Comparison of ENCODE assay signal across 15 mouse cellular contexts in genomic region chr15:64031704-64032103, GRCm38 (mm10). TPM values are rescaled to one million over a fixed set of nuclear protein-coding genes. Genes with fewer than 3 reads are reported as not detected.
A peak's percentile ranks its signal among the peaks of the same experiment; 100 is the strongest.
DNase-seq lines count a peak whose midpoint lies in the region; ATAC-seq lines count a peak whose summit lies in the region.
"Had no signal": no experiment of that assay in that cellular context is flagged by ENCODE, and none has a peak within 500 bp of the region (broad histone marks: within the 10 kb centered on the region; RNA-seq: fewer than 3 reads in every experiment).

No protein-coding gene starts in this region.

- H3K4me2 ChIP-seq in hindbrain, embryonic 12.5 days (replicated peaks) = no peak overlapping the region
- H3K4me2 ChIP-seq in hindbrain, embryonic 14.5 days (replicated peaks) = no peak overlapping the region
- H3K4me2 ChIP-seq: embryonic facial prominence, embryonic 12.5 days; liver, embryonic 12.5 days; midbrain, embryonic 11.5 days had no signal

- intact Hi-C loops in gastrocnemius, postnatal 14 days (cut with DNase I; ENCODE audit: low total_unique reads) = no loop called here

- H3K9ac ChIP-seq in hindbrain, embryonic 12.5 days = no peak overlapping the region
- H3K9ac ChIP-seq in hindbrain, embryonic 14.5 days = no peak overlapping the region
- H3K9ac ChIP-seq: embryonic facial prominence, embryonic 12.5 days; liver, embryonic 12.5 days had no signal

- no peaks in the 10 kb centered on the region for H3K36me3 ChIP-seq in hindbrain, embryonic 12.5 days
- H3K36me3 ChIP-seq in hindbrain, embryonic 14.5 days (replicated peaks; ENCODE audit: control insufficient read depth, insufficient read depth) = no peaks in the 10 kb centered on the region
- H3K36me3 ChIP-seq in macrophage (ENCODE audit: inconsistent target) = no peaks in the 10 kb centered on the region
- H3K36me3 ChIP-seq: embryonic facial prominence, embryonic 12.5 days; liver, embryonic 12.5 days had no signal

- no peak overlapping the region for H3K4me3 ChIP-seq in hindbrain, embryonic 12.5 days
- H3K4me3 ChIP-seq in hindbrain, embryonic 14.5 days (replicated peaks; ENCODE audit: low read length) = no peak overlapping the region
- H3K4me3 ChIP-seq in macrophage (ENCODE audit: inconsistent target) = no peak overlapping the region
- H3K4me3 ChIP-seq: embryonic facial prominence, embryonic 12.5 days; liver, embryonic 12.5 days had no signal

- WGBS in hindbrain, embryonic 12.5 days = 89% methylated on average over 6 of the region's 6 CpGs
- 73% methylated on average over 6 of the region's 6 CpGs for WGBS in hindbrain, embryonic 14.5 days
- 51% methylated on average over 5 of the region's 6 CpGs for WGBS in macrophage (ENCODE audit: missing documents)

- no peak overlapping the region for H3K27ac ChIP-seq in hindbrain, embryonic 12.5 days
- H3K27ac ChIP-seq in hindbrain, embryonic 14.5 days = no peak overlapping the region
- H3K27ac ChIP-seq in macrophage = peak overlapping the region; percentile 59
- H3K27ac ChIP-seq: embryonic facial prominence, embryonic 12.5 days; liver, embryonic 12.5 days had no signal

- no peak for DNase-seq in hindbrain, embryonic 14.5 days (ENCODE audit: low spot score)
- DNase-seq in 3134 (ENCODE audit: extremely low read depth, insufficient read length, low spot score) = peak; percentile 48
- DNase-seq in CD4-positive, CD25-positive, alpha-beta regulatory T cell, adult 2 months (ENCODE audit: low read depth, low spot score) = peak; percentile 61
- DNase-seq in embryo, embryonic 10.5 days (ENCODE audit: low spot score) = no peak
- DNase-seq in gastrocnemius, postnatal 14 days = no peak
- DNase-seq in B cell, adult 2 months = no peak
- DNase-seq: cerebellum, adult 18-20 months; kidney, adult 2 months; layer of hippocampus, adult 9-11 months; thymus, postnatal 36 days had no signal

- H3K79me2 ChIP-seq in macrophage (ENCODE audit: inconsistent target) = peaks cover 100% of the 10 kb centered on the region

- peaks cover 27% of the 10 kb centered on the region for H3K4me1 ChIP-seq in hindbrain, embryonic 12.5 days
- peaks cover 10% of the 10 kb centered on the region; the same call in 1 of the 2 replicates for H3K4me1 ChIP-seq in hindbrain, embryonic 14.5 days (replicated peaks; ENCODE audit: control insufficient read depth, insufficient read depth, low read length)

- peak; percentile 22; the same call in 1 of the 2 replicates for ATAC-seq in hindbrain, embryonic 12.5 days (ENCODE audit: low FRiP score)
- ATAC-seq in hindbrain, embryonic 14.5 days (ENCODE audit: low FRiP score) = no peak
- ATAC-seq: liver, embryonic 12.5 days had no signal

- H3K9me3 ChIP-seq in hindbrain, embryonic 12.5 days (replicated peaks) = no peaks in the 10 kb centered on the region
- no peaks in the 10 kb centered on the region for H3K9me3 ChIP-seq in hindbrain, embryonic 14.5 days (ENCODE audit: control insufficient read depth, low read length)
- H3K9me3 ChIP-seq: embryonic facial prominence, embryonic 12.5 days; liver, embryonic 12.5 days had no signal

- no peaks in the 10 kb centered on the region for H3K27me3 ChIP-seq in hindbrain, embryonic 12.5 days
- no peaks in the 10 kb centered on the region for H3K27me3 ChIP-seq in hindbrain, embryonic 14.5 days (ENCODE audit: control insufficient read depth, insufficient read depth, low read length)
- H3K27me3 ChIP-seq: embryonic facial prominence, embryonic 12.5 days; liver, embryonic 12.5 days had no signal

RNA-seq across cellular contexts. Expression of gene Fam49b, which starts 28.6 kb away (rescaled TPM):
- polyA plus RNA-seq in hindbrain, embryonic 12.5 days (2016; fragmentation: Nextera tagmentation; extraction: Ambion mirVana) = 101 and 108 TPM in 2 replicates
- 164 and 176 TPM in 2 replicates for polyA plus RNA-seq in hindbrain, embryonic 14.5 days (2014; fragmentation: Nextera tagmentation; extraction: Ambion mirVana)
- total RNA-seq in macrophage (2018; cell fraction: chromatin; rRNA removed) = 100 to 1,000 TPM in 20 of 26 experiments, 10 to 100 TPM in 6; 58.2 to 328 (median 181) TPM
- 100 to 1,000 TPM in 14 of 26 experiments, 10 to 100 TPM in 12; 73.9 to 143 (median 102) TPM for total RNA-seq in macrophage (2018; cell fraction: cytosol; rRNA removed)
- 100 to 1,000 TPM in 20 of 26 experiments, 10 to 100 TPM in 6; 73.4 to 267 (median 156) TPM for total RNA-seq in macrophage (2018; cell fraction: nucleus; rRNA removed)
- 104 to 139 TPM (median 138 TPM) in 3 replicates for polyA plus RNA-seq in macrophage (2018)
- 10 to 100 TPM; 41.6 to 48.7 TPM for total RNA-seq in gastrocnemius, postnatal 14 days (2021)

Comparison
In these comparisons a context has a peak if more than half of its experiments do, and no peak if none do; other contexts are left out.
1. DNase-seq: peak in 3134 (single experiment) and CD4-positive, CD25-positive, alpha-beta regulatory T cell, adult 2 months (single experiment); none in hindbrain, embryonic 14.5 days (single experiment), embryo, embryonic 10.5 days (single experiment), gastrocnemius, postnatal 14 days (single experiment) and B cell, adult 2 months (0 of 2).